Comparison of ENCODE assay signal across 13 mouse cellular contexts in the genomic region with DNA sequence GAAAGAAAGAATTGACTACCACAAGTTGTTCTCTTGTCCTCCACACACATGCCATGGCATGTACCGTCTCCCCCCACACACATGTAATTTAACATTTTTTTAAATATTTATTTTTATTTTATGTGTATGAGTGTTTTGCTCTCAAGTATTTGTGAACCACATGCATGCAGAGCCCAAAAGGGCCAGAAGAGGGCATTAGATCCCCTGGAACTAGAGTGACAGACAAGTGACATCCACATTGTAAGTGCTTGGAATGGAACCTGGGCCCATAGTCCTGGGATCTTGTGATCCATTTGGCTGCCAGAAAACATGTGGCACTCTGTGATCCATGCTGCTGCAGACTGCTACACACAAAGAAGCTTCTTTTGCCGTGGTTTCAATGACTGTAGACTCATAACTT. TPM values are rescaled to one million over a fixed set of nuclear protein-coding genes. Genes with fewer than 3 reads are reported as not detected.
DNase-seq lines count a peak whose midpoint lies in the region; ATAC-seq and TF ChIP-seq lines count a peak whose summit lies in the region.
"Had no signal": no experiment of that assay in that cellular context is flagged by ENCODE, and none has a peak within 500 bp of the region (broad histone marks: within the 10 kb centered on the region; RNA-seq: fewer than 3 reads in every experiment).

No protein-coding gene starts in this region.

- H3K9me3 ChIP-seq in limb, embryonic 11.5 days (ENCODE audit: control insufficient read depth, low read length) = no peaks in the 10 kb centered on the region
- H3K9me3 ChIP-seq in limb, embryonic 10.5 days (replicated peaks) = no peaks in the 10 kb centered on the region
- no peaks in the 10 kb centered on the region for H3K9me3 ChIP-seq in neural tube, embryonic 15.5 days (replicated peaks)
- H3K9me3 ChIP-seq: hindbrain, embryonic 15.5 days; lung, embryonic 15.5 days; neural tube, embryonic 13.5 days had no signal

- no peak for TF ChIP-seq CTCF in thymus, adult 2 months (IDR thresholded peaks at IDR 0.05; ENCODE audit: borderline replicate concordance, control insufficient read depth, extremely low read depth, insufficient read depth, low read length, poor library complexity)

- peak; percentile 20 for DNase-seq in limb, embryonic 11.5 days (ENCODE audit: low spot score)
- DNase-seq in limb, embryonic 10.5 days (ENCODE audit: low spot score) = no peak
- peak; percentile 12 for DNase-seq in NIH3T3 (ENCODE audit: low read depth)
- DNase-seq in kidney, postnatal 14 days = peak; percentile 1
- peak; percentile 45 for DNase-seq in thymus, adult 2 months
- DNase-seq in frontal cortex, postnatal 14 days (ENCODE audit: low spot score in 2 of 2) = no peak
- no peak for DNase-seq in heart, adult 8-10 months (ENCODE audit: low spot score)

- H3K4me2 ChIP-seq in limb, embryonic 11.5 days (ENCODE audit: low read depth, severe bottlenecking) = no peak overlapping the region
- H3K4me2 ChIP-seq in neural tube, embryonic 15.5 days = no peak overlapping the region
- H3K4me2 ChIP-seq: hindbrain, embryonic 15.5 days; lung, embryonic 15.5 days; neural tube, embryonic 13.5 days had no signal

- ATAC-seq in limb, embryonic 11.5 days (ENCODE audit: insufficient number of reproducible peaks, low FRiP score, low TSS enrichment, low read depth) = no peak
- no peak for ATAC-seq in neural tube, embryonic 15.5 days (ENCODE audit: low FRiP score)

- no peak for TF ChIP-seq POLR2A in thymus, adult 2 months (IDR thresholded peaks at IDR 0.05; ENCODE audit: control insufficient read depth, extremely low read depth, insufficient read depth, low read length, poor library complexity)

- no peak overlapping the region for H3K9ac ChIP-seq in limb, embryonic 11.5 days (ENCODE audit: low read length)
- no peak overlapping the region for H3K9ac ChIP-seq in neural tube, embryonic 15.5 days (replicated peaks)
- H3K9ac ChIP-seq: hindbrain, embryonic 15.5 days; lung, embryonic 15.5 days; neural tube, embryonic 13.5 days had no signal

- no peak overlapping the region for H3K27ac ChIP-seq in limb, embryonic 11.5 days (replicated peaks; ENCODE audit: low read depth, low read length)
- no peak overlapping the region for H3K27ac ChIP-seq in limb, embryonic 10.5 days
- no peak overlapping the region for H3K27ac ChIP-seq in thymus, adult 2 months (ENCODE audit: control insufficient read depth, insufficient read depth, low read length)
- no peak overlapping the region for H3K27ac ChIP-seq in neural tube, embryonic 15.5 days (replicated peaks)
- H3K27ac ChIP-seq: hindbrain, embryonic 15.5 days; lung, embryonic 15.5 days; neural tube, embryonic 13.5 days had no signal

- no peaks in the 10 kb centered on the region for H3K27me3 ChIP-seq in limb, embryonic 11.5 days (ENCODE audit: control insufficient read depth, insufficient read depth, low read length)
- H3K27me3 ChIP-seq in limb, embryonic 10.5 days (ENCODE audit: low read depth, poor library complexity, severe bottlenecking) = peaks cover 73% of the 10 kb centered on the region
- no peaks in the 10 kb centered on the region for H3K27me3 ChIP-seq in thymus, adult 2 months (ENCODE audit: control insufficient read depth, insufficient read depth, low read length)
- H3K27me3 ChIP-seq in neural tube, embryonic 15.5 days (replicated peaks) = no peaks in the 10 kb centered on the region
- H3K27me3 ChIP-seq: hindbrain, embryonic 15.5 days; neural tube, embryonic 13.5 days had no signal

- H3K4me3 ChIP-seq in limb, embryonic 11.5 days (ENCODE audit: low read depth, low read length) = no peak overlapping the region
- no peak overlapping the region for H3K4me3 ChIP-seq in limb, embryonic 10.5 days
- no peak overlapping the region for H3K4me3 ChIP-seq in thymus, adult 2 months (ENCODE audit: control insufficient read depth, insufficient read depth, low read length)
- no peak overlapping the region for H3K4me3 ChIP-seq in neural tube, embryonic 15.5 days (replicated peaks)
- H3K4me3 ChIP-seq: hindbrain, embryonic 15.5 days; lung, embryonic 15.5 days; neural tube, embryonic 13.5 days had no signal

- no peaks in the 10 kb centered on the region for H3K4me1 ChIP-seq in limb, embryonic 11.5 days (ENCODE audit: control insufficient read depth, insufficient read depth, low read length)
- no peaks in the 10 kb centered on the region for H3K4me1 ChIP-seq in limb, embryonic 10.5 days
- no peaks in the 10 kb centered on the region for H3K4me1 ChIP-seq in thymus, adult 2 months (replicated peaks; ENCODE audit: control insufficient read depth, insufficient read depth, low read length)
- H3K4me1 ChIP-seq in neural tube, embryonic 15.5 days = no peaks in the 10 kb centered on the region
- H3K4me1 ChIP-seq: hindbrain, embryonic 15.5 days; lung, embryonic 15.5 days; neural tube, embryonic 13.5 days had no signal

- 60% methylated on average over 2 of the region's 2 CpGs for WGBS in limb, embryonic 11.5 days
- 71% methylated on average over 2 of the region's 2 CpGs for WGBS in limb, embryonic 10.5 days
- 66% methylated on average over 2 of the region's 2 CpGs for WGBS in thymus, adult 2 months
- 66% methylated on average over 2 of the region's 2 CpGs for WGBS in neural tube, embryonic 15.5 days

- H3K36me3 ChIP-seq in limb, embryonic 11.5 days (ENCODE audit: control insufficient read depth, insufficient read depth, low read length) = no peaks in the 10 kb centered on the region
- no peaks in the 10 kb centered on the region for H3K36me3 ChIP-seq in limb, embryonic 10.5 days
- H3K36me3 ChIP-seq in thymus, adult 2 months (ENCODE audit: control insufficient read depth, insufficient read depth, low read length) = no peaks in the 10 kb centered on the region
- H3K36me3 ChIP-seq in neural tube, embryonic 15.5 days = no peaks in the 10 kb centered on the region
- H3K36me3 ChIP-seq: hindbrain, embryonic 15.5 days; lung, embryonic 15.5 days; neural tube, embryonic 13.5 days had no signal

RNA-seq across cellular contexts. Expression of a gene that starts 2.3 kb away (rescaled TPM):
- polyA plus RNA-seq in limb, embryonic 11.5 days (2014; fragmentation: Nextera tagmentation; extraction: Ambion mirVana) = not detected in 2 replicates
- polyA plus RNA-seq in limb, embryonic 10.5 days (2016; fragmentation: Nextera tagmentation; extraction: Ambion mirVana) = not detected in 2 replicates
- polyA plus RNA-seq in thymus, adult 2 months (2012; rRNA removed) = not detected in 2 replicates
- polyA plus RNA-seq in neural tube, embryonic 15.5 days (2015; fragmentation: Nextera tagmentation; extraction: Ambion mirVana) = not detected in 2 replicates
- total RNA-seq in heart, adult 8-10 months (2022) = not detected
- polyA plus RNA-seq: forebrain, embryonic 11.5 days; hindbrain, embryonic 15.5 days; lung, embryonic 15.5 days; neural tube, embryonic 13.5 days; stomach, embryonic 16.5 days had no signal

RNA-seq across cellular contexts. Expression of a gene that starts 10.2 kb away (rescaled TPM):
- polyA plus RNA-seq in limb, embryonic 11.5 days (2014; fragmentation: Nextera tagmentation; extraction: Ambion mirVana) = 12.0 and 13.1 TPM in 2 replicates
- polyA plus RNA-seq in limb, embryonic 10.5 days (2016; fragmentation: Nextera tagmentation; extraction: Ambion mirVana) = 13.8 and 14.0 TPM in 2 replicates
- 13.7 and 14.1 TPM in 2 replicates for polyA plus RNA-seq in thymus, adult 2 months (2012; rRNA removed)
- polyA plus RNA-seq in neural tube, embryonic 15.5 days (2015; fragmentation: Nextera tagmentation; extraction: Ambion mirVana) = 11.2 and 11.7 TPM in 2 replicates
- total RNA-seq in heart, adult 8-10 months (2022) = 10 to 100 TPM; 25.3 to 36.9 (median 31.0) TPM

RNA-seq across cellular contexts. Expression of a gene that starts 42.7 kb away (rescaled TPM):
- not detected in 2 replicates for polyA plus RNA-seq in limb, embryonic 11.5 days (2014; fragmentation: Nextera tagmentation; extraction: Ambion mirVana)
- polyA plus RNA-seq in limb, embryonic 10.5 days (2016; fragmentation: Nextera tagmentation; extraction: Ambion mirVana) = not detected in 2 replicates
- 0.07 TPM in 1 of 2 replicates, not detected in the other for polyA plus RNA-seq in thymus, adult 2 months (2012; rRNA removed)
- polyA plus RNA-seq in neural tube, embryonic 15.5 days (2015; fragmentation: Nextera tagmentation; extraction: Ambion mirVana) = not detected in 2 replicates
- total RNA-seq in heart, adult 8-10 months (2022) = not detected
- polyA plus RNA-seq: forebrain, embryonic 11.5 days; hindbrain, embryonic 15.5 days; lung, embryonic 15.5 days; neural tube, embryonic 13.5 days; stomach, embryonic 16.5 days had no signal

RNA-seq across cellular contexts. Expression of a gene that starts 52.1 kb away (rescaled TPM):
- polyA plus RNA-seq in limb, embryonic 11.5 days (2014; fragmentation: Nextera tagmentation; extraction: Ambion mirVana) = not detected in 2 replicates
- 0.05 and 0.06 TPM in 2 replicates for polyA plus RNA-seq in limb, embryonic 10.5 days (2016; fragmentation: Nextera tagmentation; extraction: Ambion mirVana)
- polyA plus RNA-seq in thymus, adult 2 months (2012; rRNA removed) = 0.12 TPM in 1 of 2 replicates, not detected in the other
- 0.08 and 0.09 TPM in 2 replicates for polyA plus RNA-seq in neural tube, embryonic 15.5 days (2015; fragmentation: Nextera tagmentation; extraction: Ambion mirVana)
- total RNA-seq in heart, adult 8-10 months (2022) = not detected
- polyA plus RNA-seq: forebrain, embryonic 11.5 days; lung, embryonic 15.5 days; stomach, embryonic 16.5 days had no signal

Comparison
In these comparisons a context has a peak if more than half of its experiments do, and no peak if none do; other contexts are left out.
1. DNase-seq: peak in limb, embryonic 11.5 days (single experiment), NIH3T3 (single experiment), kidney, postnatal 14 days (single experiment) and thymus, adult 2 months (single experiment); none in limb, embryonic 10.5 days (single experiment), frontal cortex, postnatal 14 days (0 of 2) and heart, adult 8-10 months (single experiment).